In the genomic region with DNA sequence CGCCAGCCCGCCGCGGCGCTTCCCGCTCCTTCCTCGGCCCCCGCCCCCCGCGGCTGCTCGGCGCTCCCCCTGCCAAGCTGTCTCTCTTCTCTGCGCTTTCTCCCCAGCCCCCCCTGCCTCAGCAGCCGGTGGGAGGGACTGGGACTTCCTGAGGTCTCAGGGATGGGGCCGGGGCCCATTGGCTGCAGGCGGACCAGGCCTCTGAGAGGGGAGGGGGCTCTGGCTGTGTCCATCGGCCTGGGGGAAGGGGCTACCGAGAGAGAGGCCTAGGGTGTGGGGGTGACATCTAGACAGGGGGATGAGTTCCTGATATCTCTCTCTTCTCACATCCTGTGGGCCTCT, we compare ENCODE assay signal across 18 mouse cellular contexts. TPM values are rescaled to one million over a fixed set of nuclear protein-coding genes. Genes with fewer than 3 reads are reported as not detected.
ATAC-seq lines count a peak whose summit lies in the region.
"Not testable (repeated sequence)": the region's sequence is repeated elsewhere in the genome, so short reads cannot be mapped to it uniquely, and the experiment has no call there.
"Had no signal": no experiment of that assay in that cellular context is flagged by ENCODE, and none has a peak within 500 bp of the region (broad histone marks: within the 10 kb centered on the region; RNA-seq: fewer than 3 reads in every experiment).

No protein-coding gene starts in this region.

- not testable (repeated sequence) for H3K36me3 ChIP-seq in forebrain, embryonic 13.5 days (ENCODE audit: poor library complexity, severe bottlenecking); heart, embryonic 12.5 days; hindbrain, embryonic 15.5 days; intestine, embryonic 16.5 days (ENCODE audit: control insufficient read depth, insufficient read depth, low read length); lung, embryonic 15.5 days; midbrain, embryonic 13.5 days; neural tube, embryonic 12.5 days

- H3K27me3 ChIP-seq in forebrain, embryonic 13.5 days; heart, embryonic 12.5 days (replicated peaks); hindbrain, embryonic 15.5 days; intestine, embryonic 16.5 days (replicated peaks; ENCODE audit: control insufficient read depth, insufficient read depth, low read length); lung, embryonic 15.5 days; midbrain, embryonic 13.5 days; neural tube, embryonic 12.5 days (replicated peaks): not testable (repeated sequence)

- peak; percentile 78; the same call in 1 of the 2 replicates for ATAC-seq in forebrain, embryonic 13.5 days
- 0 out of 2 replicates have a peak, but pooled peaks have one; percentile 51 for ATAC-seq in heart, embryonic 12.5 days (ENCODE audit: insufficient number of reproducible peaks, low FRiP score)
- ATAC-seq in hindbrain, embryonic 15.5 days (ENCODE audit: low FRiP score, low read depth): peak; percentile 78; the same call in 1 of the 2 replicates
- 0 out of 2 replicates have a peak, but pooled peaks have one; percentile 55 for ATAC-seq in intestine, embryonic 16.5 days
- peak; percentile 64; the same call in 1 of the 2 replicates for ATAC-seq in lung, embryonic 15.5 days (ENCODE audit: borderline replicate concordance, extremely low read depth, low FRiP score, low TSS enrichment)
- peak; percentile 63 for ATAC-seq in midbrain, embryonic 13.5 days
- ATAC-seq in neural tube, embryonic 12.5 days (ENCODE audit: low FRiP score, low read depth): peak; percentile 49; the same call in 1 of the 2 replicates

- not testable (repeated sequence) for H3K9ac ChIP-seq in forebrain, embryonic 13.5 days; heart, embryonic 12.5 days; hindbrain, embryonic 15.5 days; intestine, embryonic 16.5 days (ENCODE audit: low read depth, low read length); lung, embryonic 15.5 days; midbrain, embryonic 13.5 days (replicated peaks); neural tube, embryonic 12.5 days

- H3K4me1 ChIP-seq in forebrain, embryonic 13.5 days; heart, embryonic 12.5 days (replicated peaks); hindbrain, embryonic 15.5 days (replicated peaks); intestine, embryonic 16.5 days (ENCODE audit: control insufficient read depth, insufficient read depth, low read length); lung, embryonic 15.5 days; midbrain, embryonic 13.5 days (replicated peaks); neural tube, embryonic 12.5 days: not testable (repeated sequence)

- H3K4me2 ChIP-seq in forebrain, embryonic 13.5 days; heart, embryonic 12.5 days; hindbrain, embryonic 15.5 days; intestine, embryonic 16.5 days (ENCODE audit: low read depth, low read length); lung, embryonic 15.5 days; midbrain, embryonic 13.5 days (replicated peaks); neural tube, embryonic 12.5 days (replicated peaks): not testable (repeated sequence)

- whole genome bisulfite sequencing in forebrain, embryonic 13.5 days: no CpG with 5 or more reads among the region's 18 CpGs
- WGBS in heart, embryonic 12.5 days: no CpG with 5 or more reads among the region's 18 CpGs
- WGBS in hindbrain, embryonic 15.5 days: no CpG with 5 or more reads among the region's 18 CpGs
- no CpG with 5 or more reads among the region's 18 CpGs for WGBS in intestine, embryonic 16.5 days
- WGBS in lung, embryonic 15.5 days: no CpG with 5 or more reads among the region's 18 CpGs
- no CpG with 5 or more reads among the region's 18 CpGs for WGBS in midbrain, embryonic 13.5 days
- WGBS in neural tube, embryonic 12.5 days: no CpG with 5 or more reads among the region's 18 CpGs

- H3K9me3 ChIP-seq in forebrain, embryonic 13.5 days (replicated peaks); heart, embryonic 12.5 days (replicated peaks); hindbrain, embryonic 15.5 days; intestine, embryonic 16.5 days (ENCODE audit: control insufficient read depth, low read length); lung, embryonic 15.5 days; midbrain, embryonic 13.5 days; neural tube, embryonic 12.5 days: not testable (repeated sequence)

- not testable (repeated sequence) for H3K4me3 ChIP-seq in forebrain, embryonic 13.5 days; heart, embryonic 12.5 days; hindbrain, embryonic 15.5 days; intestine, embryonic 16.5 days (ENCODE audit: low read length); lung, embryonic 15.5 days; midbrain, embryonic 13.5 days (replicated peaks); neural tube, embryonic 12.5 days

- H3K27ac ChIP-seq in forebrain, embryonic 13.5 days; heart, embryonic 12.5 days (ENCODE audit: poor library complexity, severe bottlenecking); hindbrain, embryonic 15.5 days (replicated peaks); intestine, embryonic 16.5 days (ENCODE audit: low read length); lung, embryonic 15.5 days; midbrain, embryonic 13.5 days; neural tube, embryonic 12.5 days: not testable (repeated sequence)

RNA-seq across cellular contexts. Expression of gene Il11ra2, which starts 20.5 kb away (rescaled TPM):
- not detected in 2 replicates for polyA plus RNA-seq in forebrain, embryonic 13.5 days (2015; fragmentation: Nextera tagmentation; extraction: Ambion mirVana)
- not detected in 2 replicates for polyA plus RNA-seq in heart, embryonic 12.5 days (2016; fragmentation: Nextera tagmentation; extraction: Ambion mirVana)
- not detected in 2 replicates for polyA plus RNA-seq in hindbrain, embryonic 15.5 days (2015; fragmentation: Nextera tagmentation; extraction: Ambion mirVana)
- not detected in 2 replicates for polyA plus RNA-seq in intestine, embryonic 16.5 days (2015; fragmentation: Nextera tagmentation; extraction: Ambion mirVana)
- polyA plus RNA-seq in lung, embryonic 15.5 days (2015; fragmentation: Nextera tagmentation; extraction: Ambion mirVana): not detected in 2 replicates
- polyA plus RNA-seq in midbrain, embryonic 13.5 days (2015; fragmentation: Nextera tagmentation; extraction: Ambion mirVana): not detected in 2 replicates
- not detected in 2 replicates for polyA plus RNA-seq in neural tube, embryonic 12.5 days (2016; fragmentation: Nextera tagmentation; extraction: Ambion mirVana)
- polyA plus RNA-seq: embryonic facial prominence, embryonic 13.5 days; erythroblast, embryonic 14.5 days; heart, embryonic 14.5 days; hindbrain, embryonic 10.5 days; kidney, postnatal 0 days; limb, embryonic 13.5 days; liver, embryonic 11.5 days; liver, embryonic 16.5 days; small intestine, adult 2 months; stomach, embryonic 15.5 days had no signal

RNA-seq across cellular contexts. Expression of gene Ccl27b, which starts 27.1 kb away (rescaled TPM):
- polyA plus RNA-seq in forebrain, embryonic 13.5 days (2015; fragmentation: Nextera tagmentation; extraction: Ambion mirVana): not detected in 2 replicates
- polyA plus RNA-seq in heart, embryonic 12.5 days (2016; fragmentation: Nextera tagmentation; extraction: Ambion mirVana): not detected in 2 replicates
- polyA plus RNA-seq in hindbrain, embryonic 15.5 days (2015; fragmentation: Nextera tagmentation; extraction: Ambion mirVana): not detected in 2 replicates
- not detected in 2 replicates for polyA plus RNA-seq in intestine, embryonic 16.5 days (2015; fragmentation: Nextera tagmentation; extraction: Ambion mirVana)
- not detected in 2 replicates for polyA plus RNA-seq in lung, embryonic 15.5 days (2015; fragmentation: Nextera tagmentation; extraction: Ambion mirVana)
- polyA plus RNA-seq in midbrain, embryonic 13.5 days (2015; fragmentation: Nextera tagmentation; extraction: Ambion mirVana): not detected in 2 replicates
- not detected in 2 replicates for polyA plus RNA-seq in neural tube, embryonic 12.5 days (2016; fragmentation: Nextera tagmentation; extraction: Ambion mirVana)
- polyA plus RNA-seq: embryonic facial prominence, embryonic 13.5 days; erythroblast, embryonic 14.5 days; gonadal fat pad, adult 2 months; heart, embryonic 14.5 days; hindbrain, embryonic 10.5 days; kidney, postnatal 0 days; limb, embryonic 13.5 days; liver, embryonic 11.5 days; liver, embryonic 16.5 days; small intestine, adult 2 months; stomach, embryonic 15.5 days had no signal

RNA-seq across cellular contexts. Expression of gene Gm2564, which starts 52.6 kb away (rescaled TPM):
- not detected in 2 replicates for polyA plus RNA-seq in forebrain, embryonic 13.5 days (2015; fragmentation: Nextera tagmentation; extraction: Ambion mirVana)
- polyA plus RNA-seq in heart, embryonic 12.5 days (2016; fragmentation: Nextera tagmentation; extraction: Ambion mirVana): not detected in 2 replicates
- not detected in 2 replicates for polyA plus RNA-seq in hindbrain, embryonic 15.5 days (2015; fragmentation: Nextera tagmentation; extraction: Ambion mirVana)
- polyA plus RNA-seq in intestine, embryonic 16.5 days (2015; fragmentation: Nextera tagmentation; extraction: Ambion mirVana): 1.3 TPM in 1 of 2 replicates, not detected in the other
- not detected in 2 replicates for polyA plus RNA-seq in lung, embryonic 15.5 days (2015; fragmentation: Nextera tagmentation; extraction: Ambion mirVana)
- not detected in 2 replicates for polyA plus RNA-seq in midbrain, embryonic 13.5 days (2015; fragmentation: Nextera tagmentation; extraction: Ambion mirVana)
- polyA plus RNA-seq in neural tube, embryonic 12.5 days (2016; fragmentation: Nextera tagmentation; extraction: Ambion mirVana): not detected in 2 replicates
- polyA plus RNA-seq: embryonic facial prominence, embryonic 13.5 days; erythroblast, embryonic 14.5 days; heart, embryonic 14.5 days; hindbrain, embryonic 10.5 days; limb, embryonic 13.5 days; liver, embryonic 11.5 days; liver, embryonic 16.5 days had no signal

RNA-seq across cellular contexts. Expression of gene 4930578G10Rik, which starts 53.2 kb away (rescaled TPM):
- polyA plus RNA-seq in forebrain, embryonic 13.5 days (2015; fragmentation: Nextera tagmentation; extraction: Ambion mirVana): 0.84 and 1.4 TPM in 2 replicates
- polyA plus RNA-seq in heart, embryonic 12.5 days (2016; fragmentation: Nextera tagmentation; extraction: Ambion mirVana): 0.40 TPM in 1 of 2 replicates, not detected in the other
- 0.59 and 1.2 TPM in 2 replicates for polyA plus RNA-seq in hindbrain, embryonic 15.5 days (2015; fragmentation: Nextera tagmentation; extraction: Ambion mirVana)
- polyA plus RNA-seq in intestine, embryonic 16.5 days (2015; fragmentation: Nextera tagmentation; extraction: Ambion mirVana): not detected in 2 replicates
- not detected in 2 replicates for polyA plus RNA-seq in lung, embryonic 15.5 days (2015; fragmentation: Nextera tagmentation; extraction: Ambion mirVana)
- 0.55 and 1.2 TPM in 2 replicates for polyA plus RNA-seq in midbrain, embryonic 13.5 days (2015; fragmentation: Nextera tagmentation; extraction: Ambion mirVana)
- 1.5 and 1.6 TPM in 2 replicates for polyA plus RNA-seq in neural tube, embryonic 12.5 days (2016; fragmentation: Nextera tagmentation; extraction: Ambion mirVana)
- polyA plus RNA-seq: erythroblast, embryonic 14.5 days; gonadal fat pad, adult 2 months; heart, embryonic 14.5 days; kidney, postnatal 0 days; limb, embryonic 13.5 days; liver, embryonic 11.5 days; liver, embryonic 16.5 days; small intestine, adult 2 months; stomach, embryonic 15.5 days had no signal
